Mouse (Mus musculus) urinary bladder, postnatal 25 days (tissue): ENCODE data around the gene Atp6v0a4.

Experiments used
- DNase-seq: peaks from one replicate; pipeline ENCODE4 v3.0.0; 2022; ENCODE audit warnings: low spot score

Gene Atp6v0a4

DNA sequence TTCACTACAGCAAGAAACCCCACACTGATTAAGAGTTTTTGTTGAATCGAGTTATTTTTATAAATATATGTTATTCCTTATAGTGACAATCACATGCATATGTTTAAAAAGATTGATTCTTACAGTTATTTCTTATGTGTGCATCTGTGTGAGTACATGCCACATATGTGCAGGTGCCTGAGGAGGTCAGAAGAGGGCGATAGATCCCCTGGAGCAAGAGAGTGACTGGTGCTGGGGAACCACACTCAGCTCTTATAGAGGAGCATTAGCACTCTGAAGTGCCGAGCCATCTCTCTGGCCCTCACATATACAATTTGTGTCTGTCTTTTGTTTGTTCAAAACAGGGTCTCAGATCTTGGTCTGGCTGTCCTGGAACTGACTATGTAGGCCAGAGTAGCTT, 50.8 kb downstream of the Atp6v0a4 start:
- no peak for DNase-seq

DNA sequence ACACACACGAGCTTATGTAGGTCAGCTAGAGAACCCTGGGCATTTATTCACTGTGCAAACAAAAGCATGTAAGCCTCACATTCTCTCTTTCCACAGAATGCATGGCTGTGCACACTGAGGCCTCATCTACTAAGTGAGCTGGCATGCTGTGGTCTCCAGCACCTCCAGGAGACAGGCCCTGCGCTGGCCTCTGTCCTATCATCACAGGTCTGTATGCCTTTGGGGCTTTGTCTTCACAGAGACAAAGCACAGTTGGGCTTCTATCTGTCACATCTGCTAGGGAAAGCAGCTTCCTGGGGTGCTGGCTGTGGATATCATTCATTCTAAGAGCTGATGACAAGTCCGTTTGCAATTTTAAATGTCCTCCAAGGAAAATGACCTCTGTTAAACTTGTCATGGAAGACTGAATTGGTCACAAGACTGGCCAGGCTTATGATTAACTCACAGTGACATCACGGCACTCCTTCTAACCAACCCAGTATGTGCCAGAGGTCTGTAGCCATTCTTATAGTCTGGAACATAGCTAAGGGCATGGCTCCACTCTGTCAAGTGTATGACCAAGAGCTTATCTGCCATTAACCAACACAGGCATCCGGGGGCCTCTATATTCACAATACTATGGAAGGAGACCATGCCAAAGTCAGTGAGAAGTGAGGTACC, 52.1 kb downstream of the Atp6v0a4 start:
- no peak for DNase-seq

DNA sequence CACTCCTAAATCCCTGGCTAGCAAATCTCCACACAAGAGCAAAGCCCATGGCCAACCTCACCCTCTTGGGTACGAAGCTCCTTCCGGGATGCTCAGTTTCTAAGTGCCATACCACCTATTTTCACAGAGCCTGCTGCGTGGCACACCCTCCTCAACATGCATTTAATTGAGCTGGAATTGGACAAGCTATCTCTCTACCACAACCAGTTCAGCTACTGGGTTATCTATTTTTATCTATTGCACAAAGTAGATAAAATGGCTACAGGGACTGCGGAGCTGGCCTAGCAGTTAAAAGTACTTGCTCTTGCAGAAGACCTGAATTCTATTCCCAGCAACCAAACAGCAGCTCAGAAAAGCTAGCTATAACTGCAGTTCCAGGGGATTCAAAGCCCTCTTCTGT, 53.1 kb downstream of the Atp6v0a4 start:
- no peak for DNase-seq

DNA sequence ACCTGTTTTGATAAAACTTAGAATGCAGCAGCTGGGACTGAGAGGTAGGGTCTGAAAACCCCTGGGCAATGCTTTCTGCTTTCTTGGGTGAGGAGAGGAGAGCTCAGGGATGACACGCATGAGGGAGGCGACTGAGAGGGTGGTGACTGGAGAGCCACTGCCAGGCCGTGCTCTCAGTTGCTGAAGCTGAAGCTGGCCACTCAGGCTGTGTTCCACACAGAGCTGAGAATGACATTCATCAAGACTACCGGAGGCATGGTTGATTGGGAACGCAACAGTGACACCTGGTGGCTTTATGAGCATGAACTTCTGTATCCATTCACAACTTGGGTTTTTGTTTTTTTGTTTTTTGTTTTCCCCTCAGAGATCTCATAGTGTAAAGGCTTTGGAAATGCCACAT, 58.2 kb downstream of the Atp6v0a4 start:
- DNase-seq = peak; percentile 17

DNA sequence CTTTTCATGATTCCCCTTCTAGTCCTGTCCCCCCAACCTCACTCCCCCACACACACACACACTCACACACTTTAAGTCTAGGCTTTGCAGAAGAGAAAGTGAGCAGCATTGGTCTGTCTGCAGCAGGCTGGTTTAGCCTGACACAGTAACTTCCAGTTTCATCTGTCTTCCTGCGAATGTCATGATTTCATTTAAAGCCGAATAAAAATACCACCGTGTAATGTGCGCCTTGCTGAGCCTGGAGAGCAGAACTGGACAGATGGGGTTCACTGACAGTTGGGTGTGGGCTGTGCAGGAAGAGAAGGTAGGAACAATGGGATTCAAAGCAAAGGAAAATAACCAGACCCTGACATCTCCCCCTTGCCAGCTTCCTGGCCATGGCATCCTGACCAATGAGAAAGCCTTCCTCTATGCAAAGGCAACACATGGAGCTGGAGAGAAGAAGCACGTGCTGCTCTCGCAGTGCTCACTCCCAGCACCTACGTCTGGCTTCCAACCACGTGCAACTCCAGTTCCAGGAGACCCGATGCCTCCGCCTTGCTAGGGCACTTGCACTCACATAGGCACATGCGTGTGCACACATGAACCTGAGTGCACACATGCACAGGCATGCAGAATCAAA, 58.8 kb downstream of the Atp6v0a4 start:
- no peak for DNase-seq

DNA sequence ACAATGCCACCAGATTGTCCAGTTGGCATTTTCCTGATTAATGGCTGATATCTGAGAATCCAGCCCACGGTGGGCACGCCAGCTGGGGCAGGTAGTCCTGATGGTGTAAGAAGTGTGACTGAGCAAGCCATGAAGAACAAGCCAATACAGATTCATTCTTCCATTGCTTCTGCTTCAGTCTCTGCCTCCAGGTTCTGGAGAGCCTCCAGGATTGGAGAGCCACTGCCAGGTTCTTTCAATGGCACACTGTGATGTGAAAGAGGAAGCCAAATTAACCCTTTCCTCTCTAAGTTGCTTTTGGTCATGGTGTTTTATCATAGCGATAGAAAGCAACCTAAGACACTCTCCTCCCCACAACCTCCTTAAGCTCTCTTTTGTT, 59.3 kb downstream of the Atp6v0a4 start:
- DNase-seq = no peak

DNA sequence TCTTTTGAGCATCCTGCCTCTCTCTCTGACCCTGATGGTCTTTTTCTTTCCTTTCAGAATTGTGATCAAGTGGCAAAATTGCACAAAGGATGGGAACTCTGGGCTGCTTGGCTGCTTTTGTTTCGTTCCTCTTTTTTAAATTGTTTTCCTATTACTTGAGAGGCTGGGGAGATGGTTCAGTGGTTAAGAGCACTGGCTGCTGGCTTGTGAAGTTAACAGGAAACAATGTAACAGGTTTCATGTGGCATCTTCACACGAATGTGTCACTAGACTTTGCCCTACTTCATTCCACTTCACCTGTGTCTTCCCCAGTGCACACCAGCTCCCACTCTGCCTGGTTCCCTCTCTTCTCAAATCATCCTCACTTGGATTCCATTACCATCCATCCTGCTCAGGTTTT, 59.8 kb downstream of the Atp6v0a4 start:
- no peak for DNase-seq

DNA sequence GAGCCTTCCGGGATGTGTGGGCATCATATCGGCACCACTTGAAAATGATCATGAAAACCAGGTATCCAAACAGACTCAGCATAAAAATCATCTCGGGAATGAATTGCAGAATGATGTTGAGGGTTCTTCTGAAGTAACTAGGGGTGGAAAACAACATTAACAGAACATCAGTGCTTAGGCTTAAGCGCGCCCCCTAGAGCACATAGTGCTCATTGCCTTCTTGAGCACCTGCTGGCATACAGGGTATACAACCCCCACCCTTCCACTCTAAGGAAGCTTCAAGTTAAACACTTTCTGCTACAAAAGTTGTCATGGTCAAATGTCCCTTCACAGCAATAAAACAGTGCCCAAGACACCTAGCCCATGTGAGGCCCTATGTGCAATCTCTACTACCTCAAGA, 65.6 kb downstream of the Atp6v0a4 start:
- no peak for DNase-seq

DNA sequence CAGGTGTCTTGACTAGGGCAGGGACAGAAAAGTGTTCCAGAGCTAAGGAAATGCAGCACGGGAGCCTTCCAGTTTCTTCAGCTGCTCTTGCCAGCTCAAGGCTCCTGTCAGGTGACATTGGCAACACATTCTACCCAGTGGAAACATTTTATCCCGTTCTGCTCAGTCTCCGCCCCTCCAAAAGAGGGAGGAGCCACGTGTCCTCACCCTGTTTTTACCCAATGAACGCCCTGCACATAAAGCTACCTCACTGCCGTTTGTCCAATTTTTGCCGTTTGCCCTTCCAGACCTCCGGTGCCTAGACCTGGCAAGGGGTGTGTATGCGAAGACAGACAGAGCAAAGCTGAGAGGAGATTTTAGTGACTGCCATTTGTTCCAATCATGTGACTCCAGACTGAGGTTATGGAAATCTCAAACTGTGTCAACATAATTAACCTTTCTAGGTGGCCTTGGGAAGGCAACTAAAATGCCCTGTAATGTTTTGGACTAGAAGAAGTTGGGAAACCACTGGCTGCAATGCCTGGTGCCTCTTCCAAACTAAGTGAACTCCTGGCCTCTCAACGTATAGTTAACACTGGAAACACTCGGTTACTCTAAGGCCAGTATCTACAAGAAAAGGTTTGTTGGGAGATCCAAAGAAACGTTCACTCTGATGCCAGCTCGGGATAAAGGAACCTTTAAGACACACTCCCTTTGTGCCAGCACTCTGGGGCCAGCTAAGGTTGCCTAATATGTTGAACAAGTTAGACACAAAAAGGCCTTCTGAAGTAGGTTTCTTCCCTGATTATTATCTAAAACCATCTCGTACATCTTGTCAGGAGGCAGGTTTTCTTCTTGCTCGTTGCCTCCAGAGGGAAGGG, 68.7 kb downstream of the Atp6v0a4 start:
- DNase-seq = no peak

DNA sequence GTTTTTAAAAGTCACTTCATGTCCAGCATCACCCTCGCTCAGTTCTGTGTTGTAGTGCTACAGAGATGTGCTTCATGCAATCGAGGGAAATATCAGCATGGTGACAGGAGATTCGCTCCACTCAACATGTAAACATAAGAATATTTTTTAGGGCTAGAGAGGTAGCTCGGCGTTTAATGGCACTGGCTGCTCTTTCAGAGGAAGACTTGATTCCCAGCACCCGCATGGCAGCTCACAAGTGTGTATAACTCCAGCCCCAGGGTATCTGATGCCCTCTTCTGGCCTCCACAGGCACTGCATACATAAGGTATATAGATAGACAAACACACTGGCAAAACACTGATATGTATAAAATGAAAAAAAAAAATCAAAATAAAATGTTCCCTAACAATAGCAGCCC, 74.8 kb downstream of the Atp6v0a4 start:
- DNase-seq = no peak

DNA sequence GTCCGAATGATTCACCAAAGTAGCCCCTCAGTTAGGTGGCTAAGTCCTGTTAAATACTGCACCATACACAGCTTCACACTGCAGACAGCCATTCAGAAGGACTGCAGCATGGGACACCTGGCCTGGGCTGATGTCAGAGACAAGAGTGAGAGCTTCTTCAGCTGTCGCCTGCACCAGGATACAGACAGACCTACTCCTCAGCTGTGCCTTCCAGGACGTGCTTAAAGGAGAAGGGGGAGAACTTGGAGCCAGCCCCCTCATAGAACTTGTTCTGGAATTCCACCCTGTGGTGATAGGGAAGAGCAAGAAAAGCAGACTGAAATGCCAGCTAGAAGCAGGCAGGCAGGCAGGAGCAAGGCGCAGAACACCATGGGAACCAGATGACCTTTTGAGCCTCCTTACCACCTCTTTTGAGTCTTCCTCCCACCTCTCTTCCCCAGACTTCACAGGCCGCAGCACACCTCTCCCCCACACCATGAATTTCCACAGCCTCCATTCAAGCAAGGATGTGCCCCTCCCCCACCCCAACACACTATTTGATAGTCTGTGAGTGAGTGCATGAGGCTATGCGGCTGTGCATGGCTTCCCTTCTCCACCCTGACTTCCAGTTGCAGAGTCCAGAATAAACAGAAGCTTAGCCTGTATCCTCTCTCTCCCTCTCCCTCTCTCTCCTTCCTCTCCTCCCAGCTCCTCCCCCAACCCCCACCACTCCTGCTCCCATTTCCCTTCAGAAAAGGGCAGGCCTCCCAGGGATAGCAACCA, 75.4 kb downstream of the Atp6v0a4 start:
- no peak for DNase-seq

DNA sequence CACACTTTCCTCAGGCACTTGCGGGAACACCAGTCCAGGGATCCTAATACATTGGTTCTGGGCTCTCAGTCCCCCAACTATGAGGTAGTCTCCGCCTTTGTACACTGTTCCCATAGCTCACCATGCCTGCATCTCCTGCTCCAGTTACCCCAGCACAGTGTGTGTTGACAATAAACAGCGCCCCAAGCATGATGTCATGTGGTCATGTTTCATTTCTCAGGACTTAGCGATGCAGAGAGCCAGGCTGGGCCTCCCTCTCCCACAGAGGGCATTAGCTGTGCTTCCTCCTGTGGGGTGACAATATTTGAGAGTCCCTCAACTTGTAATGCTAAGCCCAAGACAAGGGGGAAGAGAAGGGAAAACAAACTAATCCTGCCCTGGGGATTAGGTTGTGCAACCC, 76.4 kb downstream of the Atp6v0a4 start:
- DNase-seq = no peak

DNA sequence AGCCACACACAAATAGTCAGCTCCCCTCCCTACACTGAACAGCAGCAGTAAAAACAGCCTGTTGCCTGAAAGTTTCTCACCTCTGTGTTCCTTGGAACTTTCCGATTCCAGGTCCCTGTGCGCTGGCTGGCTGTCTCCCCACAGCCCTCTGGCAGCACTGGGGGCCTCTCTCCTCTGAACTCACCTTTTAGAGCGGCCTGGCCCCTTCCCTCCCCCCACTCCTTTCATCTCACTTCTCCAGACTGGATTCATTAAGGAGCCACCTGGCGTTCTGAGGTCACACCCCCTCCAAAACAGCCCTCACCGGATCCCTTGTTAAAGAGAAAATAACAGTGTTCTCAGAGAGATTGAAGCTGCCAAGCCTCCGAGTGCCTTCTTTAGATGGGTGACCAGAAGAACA, 77.5 kb downstream of the Atp6v0a4 start, which contains the start of gene Svopl:
Svopl (minus strand) TSS at position 159 of the 400 bp plus-strand sequence.
- no peak for DNase-seq

DNA sequence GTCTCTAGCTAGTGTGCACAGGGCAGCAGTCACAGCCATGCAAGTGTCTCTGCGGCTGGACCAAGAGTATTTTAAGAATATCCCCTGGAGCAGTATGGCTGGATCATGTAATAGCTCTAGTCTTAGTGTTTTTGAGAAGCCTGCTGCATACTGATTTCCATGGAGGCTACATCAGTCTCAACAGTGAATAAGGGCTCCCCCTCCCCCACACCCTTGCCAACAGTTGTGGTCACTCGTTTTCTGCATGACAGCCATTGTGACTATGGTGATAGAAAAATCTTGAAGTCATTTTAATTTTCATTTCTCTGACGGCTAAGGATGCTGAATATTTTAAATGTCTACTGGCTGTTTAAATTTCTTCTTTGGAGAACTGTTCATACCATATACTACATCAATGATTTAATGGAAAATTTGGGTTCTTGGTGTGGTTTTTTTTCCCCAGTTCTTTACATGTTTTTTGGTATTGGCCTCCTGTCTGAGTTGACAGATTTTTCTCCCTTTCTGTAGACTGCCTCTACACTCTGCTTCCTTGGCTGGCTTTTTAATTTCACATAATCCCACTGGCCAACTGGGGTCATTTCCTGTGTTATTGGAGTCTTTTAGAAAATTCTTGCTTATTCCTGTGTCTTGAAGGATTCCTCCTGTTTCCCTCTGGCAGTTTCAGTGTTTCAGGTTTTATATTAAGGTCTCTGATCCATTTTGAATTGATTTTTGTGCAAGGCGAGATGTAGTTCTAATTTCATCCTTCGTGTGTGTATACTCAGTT, 91.4 kb downstream of the Atp6v0a4 start:
- DNase-seq = no peak

DNA sequence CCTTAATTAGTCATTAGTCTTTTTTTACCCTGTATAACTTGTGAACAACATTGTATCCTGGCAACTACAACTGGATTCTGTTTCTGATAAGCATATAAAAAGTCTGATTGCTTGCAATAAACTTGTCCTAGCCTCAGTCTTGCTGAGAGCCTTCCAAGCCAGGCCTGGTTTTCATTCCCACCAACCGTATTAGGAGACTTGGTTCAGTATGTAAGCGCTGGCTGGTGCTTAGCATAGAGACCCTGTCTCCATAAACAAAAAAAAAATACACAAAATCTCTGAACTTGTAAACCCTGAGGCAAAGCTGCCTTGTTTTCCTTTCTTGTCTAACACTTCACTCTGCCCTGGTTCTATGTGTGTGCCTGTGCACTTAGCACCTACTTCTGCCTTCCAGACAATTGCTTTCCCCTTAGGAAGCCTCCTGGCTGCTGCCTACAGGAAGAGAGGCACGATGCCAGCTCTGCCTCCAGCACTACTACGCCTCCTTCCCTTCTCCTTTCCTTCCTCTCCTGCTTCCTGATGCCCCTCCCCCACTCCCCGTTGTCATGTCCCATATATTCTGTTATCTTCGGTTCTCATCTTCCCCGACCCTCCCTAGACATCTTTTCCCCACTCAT, 92.4 kb downstream of the Atp6v0a4 start:
- DNase-seq = no peak

DNA sequence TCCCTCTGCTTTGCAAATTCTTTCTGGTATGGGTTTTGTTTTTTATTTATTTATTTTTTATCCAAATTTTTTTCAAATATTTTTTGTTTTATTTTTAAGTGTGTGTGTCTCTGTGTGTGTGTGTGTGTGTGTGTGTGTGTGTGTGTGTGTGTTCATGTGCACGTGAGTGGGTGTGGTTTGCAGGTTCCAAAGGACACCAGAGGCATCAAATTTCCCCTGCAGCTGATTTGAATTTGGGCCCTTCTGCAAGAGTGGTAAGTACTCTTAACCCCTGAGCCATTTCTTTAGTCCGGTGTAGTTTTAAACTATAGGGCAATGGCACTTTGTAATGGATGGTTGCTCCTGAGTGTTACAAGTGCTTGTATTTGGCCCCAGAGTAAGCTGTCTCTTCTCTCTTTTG, 96.2 kb downstream of the Atp6v0a4 start:
- no peak for DNase-seq

DNA sequence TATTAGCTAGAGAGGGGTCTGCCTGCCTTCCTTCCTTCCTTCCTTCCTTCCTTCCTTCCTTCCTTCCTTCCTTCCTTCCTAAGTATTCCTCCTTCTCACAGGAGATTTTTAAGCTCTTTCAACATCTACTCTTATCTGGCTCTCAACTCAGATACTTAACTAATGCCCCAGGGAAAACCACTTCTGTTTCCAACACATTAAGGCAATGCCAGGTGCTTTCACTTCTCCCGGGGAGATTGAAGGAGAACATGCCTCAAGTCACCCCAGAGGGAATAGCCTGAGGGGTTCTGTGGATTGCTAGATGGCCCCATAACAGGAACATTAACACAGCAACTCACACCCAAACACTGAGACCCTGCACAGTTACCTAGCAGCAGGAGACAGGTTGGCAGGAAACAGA, 96.6 kb downstream of the Atp6v0a4 start:
- no peak for DNase-seq

DNA sequence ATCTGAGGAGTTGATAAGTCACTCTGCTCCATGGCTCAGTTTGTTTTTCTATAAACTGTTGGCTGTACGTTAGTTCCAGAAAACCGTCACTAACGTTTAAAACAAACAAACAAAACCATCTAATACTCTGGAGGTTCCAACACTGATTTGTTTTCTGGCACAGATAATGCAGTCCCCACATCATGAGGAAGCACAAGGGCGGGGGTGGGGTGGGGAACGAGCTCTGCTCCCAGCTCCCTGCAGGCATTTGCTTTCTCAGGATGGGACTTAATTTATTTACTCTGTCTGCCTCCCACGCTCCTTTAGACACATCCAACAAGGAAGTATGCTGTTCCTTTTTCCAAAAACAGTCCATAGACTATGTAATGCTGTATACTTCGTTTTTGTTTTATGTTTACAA, 101.1 kb downstream of the Atp6v0a4 start:
- DNase-seq = no peak

DNA sequence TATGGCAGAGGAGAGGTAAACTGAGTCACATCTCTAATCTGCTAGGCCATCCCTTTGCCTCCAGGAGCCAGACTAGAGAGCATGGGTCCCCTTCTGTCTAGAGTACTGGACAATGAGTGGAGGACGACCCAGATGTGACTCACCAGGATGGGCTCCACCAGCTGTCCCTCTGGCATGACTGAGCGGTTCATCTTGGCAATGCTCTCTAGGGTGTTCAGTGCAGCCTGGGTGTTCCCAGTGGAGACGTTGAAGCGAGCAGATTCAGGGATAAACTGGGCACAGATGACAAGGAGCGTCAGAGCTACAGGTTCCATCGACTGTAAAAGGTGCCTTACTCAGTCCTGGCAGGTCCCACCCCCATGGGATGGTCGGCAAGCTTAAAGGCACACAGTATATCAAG, 103.0 kb downstream of the Atp6v0a4 start:
- no peak for DNase-seq

DNA sequence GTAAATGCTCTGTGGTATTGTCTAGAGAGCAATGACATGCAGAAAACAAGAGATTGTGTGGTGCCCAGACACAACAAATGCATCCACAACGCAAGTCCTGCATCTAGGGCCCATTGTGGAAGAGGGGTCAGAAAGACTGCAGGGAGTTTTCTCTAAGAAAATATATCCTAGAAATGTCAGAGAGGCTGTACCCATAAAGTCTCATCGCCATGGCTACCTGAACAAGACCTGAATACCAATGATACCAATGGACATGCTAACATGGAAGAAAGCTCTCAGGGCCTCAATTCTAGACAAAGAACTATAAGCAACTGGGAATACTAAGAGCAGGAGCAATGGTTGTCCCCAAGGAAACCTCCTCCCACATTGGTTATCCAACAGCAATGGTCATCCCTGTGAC, 111.6 kb downstream of the Atp6v0a4 start:
- no peak for DNase-seq

DNA sequence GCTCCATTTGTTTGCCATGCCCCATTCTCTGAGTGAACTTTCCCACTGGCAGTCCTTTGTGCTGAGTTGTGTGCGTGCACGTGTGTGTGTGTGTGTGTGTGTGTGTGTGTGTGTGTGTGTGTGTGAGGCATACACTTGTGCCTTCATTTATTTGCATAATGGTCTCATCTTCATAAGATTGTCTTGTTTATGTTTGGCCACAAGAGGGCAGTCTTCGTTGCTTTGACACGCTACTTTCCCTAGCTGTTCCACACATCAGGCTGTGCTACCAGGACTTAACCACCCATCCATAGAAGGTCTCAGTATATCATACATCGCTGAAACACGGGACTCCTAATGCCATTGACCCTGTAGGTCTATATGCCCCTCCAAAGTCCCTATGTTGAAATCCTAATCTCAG, 116.9 kb downstream of the Atp6v0a4 start:
- DNase-seq = peak; percentile 19
